Mouse (Mus musculus) splenic B cell, adult 2 months (primary cell): ENCODE data around the gene Enoph1.

ENCODE experiments used
- DNase-seq: peaks from one replicate; pipeline ENCODE4 v3.0.0-alpha.2; 2011; ENCODE audit warnings: low read depth, low spot score
- H3K27me3 ChIP-seq: 2 replicates; pipeline ENCODE4 v1.6.1; 2012; ENCODE audit warnings: mild to moderate bottlenecking, low read length, moderate library complexity, mixed read lengths; ENCODE audit not compliant: control insufficient read depth, poor library complexity, insufficient read depth, severe bottlenecking
- H3K36me3 ChIP-seq: 2 replicates; pipeline ENCODE4 v1.6.1; 2012; ENCODE audit warnings: mild to moderate bottlenecking, low read length, moderate library complexity, mixed read lengths; ENCODE audit not compliant: control insufficient read depth, poor library complexity, insufficient read depth, severe bottlenecking

Enoph1 gene

GRCm38 (mm10) chr5:100039602-100040142, at the start of gene Enoph1, which contains the start of gene Hnrnpdl:
Enoph1 (plus strand) TSS chr5:100039985.
Hnrnpdl (minus strand) TSS chr5:100039664.
- Histone ChIP-seq H3K27me3 (no peaks in the 10 kb centered on the region), H3K36me3 (peaks cover 5% of the 10 kb centered on the region)
- DNase-seq: peak; percentile 96

GRCm38 (mm10) chr5:99994166-99994565, 45.6 kb upstream of the Enoph1 start:
- no peaks in the 10 kb centered on the region for H3K27me3 ChIP-seq
- no peaks in the 10 kb centered on the region for H3K36me3 ChIP-seq
- no peak for DNase-seq

- Histone ChIP-seq H3K27me3 (no peaks in the 10 kb centered on the region), H3K36me3 (no peaks in the 10 kb centered on the region)
- DNase-seq: no peak
These were observed 45.1 kb upstream of the Enoph1 start for GRCm38 (mm10) chr5:99994680-99995079.

- Histone ChIP-seq H3K36me3 (no peaks in the 10 kb centered on the region), H3K27me3 (no peaks in the 10 kb centered on the region)
- no peak for DNase-seq
These were observed 39.7 kb upstream of the Enoph1 start for GRCm38 (mm10) chr5:100000048-100000447.

- Histone ChIP-seq H3K36me3 (no peaks in the 10 kb centered on the region), H3K27me3 (no peaks in the 10 kb centered on the region)
- no peak for DNase-seq
These were observed 39.3 kb upstream of the Enoph1 start for GRCm38 (mm10) chr5:100000500-100000899.

GRCm38 (mm10) chr5:100003895-100004294, 35.9 kb upstream of the Enoph1 start:
- DNase-seq: no peak
- no peaks in the 10 kb centered on the region; the same call in 1 of the 2 replicates for H3K27me3 ChIP-seq

GRCm38 (mm10) chr5:100005431-100005830, 34.4 kb upstream of the Enoph1 start:
- DNase-seq: no peak
- H3K36me3 ChIP-seq: no peaks in the 10 kb centered on the region; the same call in 1 of the 2 replicates
- H3K27me3 ChIP-seq: no peaks in the 10 kb centered on the region; the same call in 1 of the 2 replicates

More at GRCm38 (mm10) chr5:100003895-100004294, 35.9 kb upstream of the Enoph1 start:
- no peaks in the 10 kb centered on the region; the same call in 1 of the 2 replicates for H3K36me3 ChIP-seq

GRCm38 (mm10) chr5:100005896-100006295, 33.9 kb upstream of the Enoph1 start:
- no peak for DNase-seq
- no peaks in the 10 kb centered on the region; the same call in 1 of the 2 replicates for H3K36me3 ChIP-seq
- no peaks in the 10 kb centered on the region; the same call in 1 of the 2 replicates for H3K27me3 ChIP-seq

GRCm38 (mm10) chr5:100006324-100007039, 33.3 kb upstream of the Enoph1 start:
- no peaks in the 10 kb centered on the region; the same call in 1 of the 2 replicates for H3K27me3 ChIP-seq
- H3K36me3 ChIP-seq: no peaks in the 10 kb centered on the region; the same call in 1 of the 2 replicates
- no peak for DNase-seq

GRCm38 (mm10) chr5:100007040-100007375, 32.8 kb upstream of the Enoph1 start:
- H3K27me3 ChIP-seq: no peaks in the 10 kb centered on the region; the same call in 1 of the 2 replicates
- no peaks in the 10 kb centered on the region; the same call in 1 of the 2 replicates for H3K36me3 ChIP-seq
- DNase-seq: peak; percentile 46

- no peak for DNase-seq
- H3K36me3 ChIP-seq: no peaks in the 10 kb centered on the region; the same call in 1 of the 2 replicates
- H3K27me3 ChIP-seq: no peaks in the 10 kb centered on the region; the same call in 1 of the 2 replicates
These were observed 31.3 kb upstream of the Enoph1 start for GRCm38 (mm10) chr5:100008485-100008884.

- no peaks in the 10 kb centered on the region; the same call in 1 of the 2 replicates for H3K27me3 ChIP-seq
- no peak for DNase-seq
- no peaks in the 10 kb centered on the region for H3K36me3 ChIP-seq
These were observed 27.2 kb upstream of the Enoph1 start for GRCm38 (mm10) chr5:100012599-100012998.

- H3K36me3 ChIP-seq: no peaks in the 10 kb centered on the region
- no peaks in the 10 kb centered on the region for H3K27me3 ChIP-seq
- no peak for DNase-seq
These were observed 19.7 kb upstream of the Enoph1 start for GRCm38 (mm10) chr5:100020089-100020488.

GRCm38 (mm10) chr5:100024403-100024802, 15.4 kb upstream of the Enoph1 start:
- Histone ChIP-seq H3K36me3 (no peaks in the 10 kb centered on the region), H3K27me3 (no peaks in the 10 kb centered on the region)
- no peak for DNase-seq

- H3K27me3 ChIP-seq: no peaks in the 10 kb centered on the region
- DNase-seq: no peak
- no peaks in the 10 kb centered on the region for H3K36me3 ChIP-seq
These were observed 14.9 kb upstream of the Enoph1 start for GRCm38 (mm10) chr5:100024868-100025267.
